ENCODE assay signal across 9 mouse cellular contexts in genomic region chr6:127886916-127887315, GRCm38 (mm10). TPM values are rescaled to one million over a fixed set of nuclear protein-coding genes. Genes with fewer than 3 reads are reported as not detected.
DNase-seq lines count a peak whose midpoint lies in the region; ATAC-seq and TF ChIP-seq lines count a peak whose summit lies in the region.
"Had no signal": no experiment of that assay in that cellular context is flagged by ENCODE, and none has a peak within 500 bp of the region (broad histone marks: within the 10 kb centered on the region; RNA-seq: fewer than 3 reads in every experiment).

No protein-coding gene starts in this region.

- peak overlapping the region; percentile 69; the same call in 1 of the 2 replicates for H3K9ac ChIP-seq in kidney, embryonic 14.5 days (ENCODE audit: low read depth, low read length)
- H3K9ac ChIP-seq in forebrain, embryonic 11.5 days (ENCODE audit: low read length) = peak overlapping the region; percentile 16; the same call in 1 of the 2 replicates
- H3K9ac ChIP-seq in intestine, embryonic 15.5 days = no peak overlapping the region
- peak overlapping the region; percentile 50; the same call in 1 of the 2 replicates for H3K9ac ChIP-seq in midbrain, postnatal 0 days (replicated peaks; ENCODE audit: low read length, poor library complexity, severe bottlenecking)

- H3K9me3 ChIP-seq in kidney, embryonic 14.5 days (ENCODE audit: control insufficient read depth, low read length) = no peaks in the 10 kb centered on the region
- no peaks in the 10 kb centered on the region for H3K9me3 ChIP-seq in forebrain, embryonic 11.5 days (ENCODE audit: control insufficient read depth, low read length)
- no peaks in the 10 kb centered on the region for H3K9me3 ChIP-seq in intestine, embryonic 15.5 days
- no peaks in the 10 kb centered on the region for H3K9me3 ChIP-seq in midbrain, postnatal 0 days (ENCODE audit: low read length)

- no peak for DNase-seq in kidney, adult 8-10 months
- DNase-seq in forebrain, embryonic 11.5 days (ENCODE audit: low spot score) = no peak
- no peak for DNase-seq in midbrain, postnatal 0 days (ENCODE audit: low spot score)
- no peak for DNase-seq in left cerebral cortex, postnatal 36 days (ENCODE audit: low spot score in 2 of 2)
- DNase-seq in cerebellum, postnatal 14 days = no peak
- no peak for DNase-seq in layer of hippocampus, postnatal 10 days (ENCODE audit: low spot score in 2 of 2)
- DNase-seq: adrenal gland, postnatal 14 days had no signal

- H3K4me1 ChIP-seq in kidney, embryonic 14.5 days (ENCODE audit: control insufficient read depth, insufficient read depth, low read length) = peaks cover 19% of the 10 kb centered on the region
- 0 out of 2 replicates have a peak, but pooled peaks cover 8% of the 10 kb centered on the region for H3K4me1 ChIP-seq in forebrain, embryonic 11.5 days (replicated peaks; ENCODE audit: control insufficient read depth, insufficient read depth, low read length)
- peaks cover 10% of the 10 kb centered on the region for H3K4me1 ChIP-seq in intestine, embryonic 15.5 days (replicated peaks)
- peaks cover 8% of the 10 kb centered on the region; the same call in 1 of the 2 replicates for H3K4me1 ChIP-seq in midbrain, postnatal 0 days (ENCODE audit: insufficient read depth, low read length)

- peak overlapping the region; percentile 50 for H3K4me3 ChIP-seq in kidney, embryonic 14.5 days (ENCODE audit: low read length)
- H3K4me3 ChIP-seq in forebrain, embryonic 11.5 days (ENCODE audit: low read depth, low read length) = peak overlapping the region; percentile 45; the same call in 1 of the 2 replicates
- no peak overlapping the region for H3K4me3 ChIP-seq in intestine, embryonic 15.5 days (replicated peaks)
- peak overlapping the region; percentile 41; the same call in 1 of the 2 replicates for H3K4me3 ChIP-seq in midbrain, postnatal 0 days (ENCODE audit: low read depth, low read length)

- H3K27me3 ChIP-seq in kidney, embryonic 14.5 days (ENCODE audit: control insufficient read depth, insufficient read depth, low read length) = 0 out of 2 replicates have a peak, but pooled peaks cover 2% of the 10 kb centered on the region
- H3K27me3 ChIP-seq in forebrain, embryonic 11.5 days (ENCODE audit: control insufficient read depth, insufficient read depth, low read length) = no peaks in the 10 kb centered on the region
- peaks cover 10% of the 10 kb centered on the region for H3K27me3 ChIP-seq in intestine, embryonic 15.5 days (replicated peaks)
- no peaks in the 10 kb centered on the region for H3K27me3 ChIP-seq in midbrain, postnatal 0 days (ENCODE audit: insufficient read depth, low read length)

- TF ChIP-seq CTCF in midbrain, postnatal 0 days (IDR thresholded peaks at IDR 0.05) = no peak

- H3K4me2 ChIP-seq in kidney, embryonic 14.5 days (replicated peaks; ENCODE audit: low read depth, low read length) = peak overlapping the region; percentile 92
- H3K4me2 ChIP-seq in forebrain, embryonic 11.5 days (ENCODE audit: low read depth, low read length, severe bottlenecking) = peak overlapping the region; percentile 88; the same call in 1 of the 2 replicates
- H3K4me2 ChIP-seq in intestine, embryonic 15.5 days (replicated peaks) = peak overlapping the region; percentile 91
- peak overlapping the region; percentile 69 for H3K4me2 ChIP-seq in midbrain, postnatal 0 days (ENCODE audit: low read depth, low read length, poor library complexity, severe bottlenecking)

- intact Hi-C loops in left cerebral cortex, postnatal 36 days (cut with DNase I) = no loop called here

- H3K36me3 ChIP-seq in kidney, embryonic 14.5 days (ENCODE audit: control insufficient read depth, insufficient read depth, low read length) = no peaks in the 10 kb centered on the region
- H3K36me3 ChIP-seq in forebrain, embryonic 11.5 days (ENCODE audit: control insufficient read depth, insufficient read depth, low read length) = no peaks in the 10 kb centered on the region
- no peaks in the 10 kb centered on the region for H3K36me3 ChIP-seq in intestine, embryonic 15.5 days
- H3K36me3 ChIP-seq in midbrain, postnatal 0 days (ENCODE audit: insufficient read depth, low read length) = no peaks in the 10 kb centered on the region

- H3K27ac ChIP-seq in kidney, embryonic 14.5 days (ENCODE audit: low read depth, low read length) = no peak overlapping the region
- H3K27ac ChIP-seq in forebrain, embryonic 11.5 days (ENCODE audit: low read depth, low read length) = no peak overlapping the region
- no peak overlapping the region for H3K27ac ChIP-seq in intestine, embryonic 15.5 days
- H3K27ac ChIP-seq in midbrain, postnatal 0 days (ENCODE audit: low read depth, low read length) = no peak overlapping the region

- peak; percentile 61 for ATAC-seq in kidney, embryonic 14.5 days (ENCODE audit: low FRiP score, low TSS enrichment)
- ATAC-seq in forebrain, embryonic 11.5 days (replicated peaks; ENCODE audit: low FRiP score) = peak; percentile 43
- no peak for ATAC-seq in intestine, embryonic 15.5 days
- ATAC-seq in midbrain, postnatal 0 days (ENCODE audit: low FRiP score) = no peak

- WGBS in kidney, embryonic 14.5 days = 5% methylated on average over 7 of the region's 7 CpGs
- WGBS in forebrain, embryonic 11.5 days = 10% methylated on average over 7 of the region's 7 CpGs
- 15% methylated on average over 7 of the region's 7 CpGs for WGBS in intestine, embryonic 15.5 days
- 8% methylated on average over 7 of the region's 7 CpGs for WGBS in midbrain, postnatal 0 days

RNA-seq across cellular contexts. Expression of gene Tspan11, which starts 0.5 kb away (rescaled TPM):
- polyA plus RNA-seq in kidney, embryonic 14.5 days (2014; fragmentation: Nextera tagmentation; extraction: Ambion mirVana) = 5.0 and 5.8 TPM in 2 replicates
- 6.4 and 9.7 TPM in 2 replicates for polyA plus RNA-seq in forebrain, embryonic 11.5 days (2014; fragmentation: Nextera tagmentation; extraction: Ambion mirVana)
- 2.9 and 3.2 TPM in 2 replicates for polyA plus RNA-seq in intestine, embryonic 15.5 days (2015; fragmentation: Nextera tagmentation; extraction: Ambion mirVana)
- 5.0 and 6.5 TPM in 2 replicates for total RNA-seq in midbrain, postnatal 0 days (2014; rRNA removed)
- 2.6 and 3.0 TPM in 2 replicates for polyA plus RNA-seq in midbrain, postnatal 0 days (2015; fragmentation: Nextera tagmentation; extraction: Ambion mirVana)
- total RNA-seq in left cerebral cortex, postnatal 36 days (2021) = 1 to 10 TPM; 6.2 to 7.9 TPM
- 1 to 10 TPM; 2.3 to 3.7 TPM for total RNA-seq in layer of hippocampus, postnatal 10 days (2021)

Comparison
In these comparisons a context has a peak if more than half of its experiments do, and no peak if none do; other contexts are left out.
1. ATAC-seq: peak in kidney, embryonic 14.5 days (single experiment) and forebrain, embryonic 11.5 days (single experiment); none in intestine, embryonic 15.5 days (single experiment) and midbrain, postnatal 0 days (single experiment).
2. Peak in every context shown above with its lines, with median percentiles within 50 percentile points of each other: H3K4me2 ChIP-seq.